Mouse (Mus musculus): ENCODE results near the gene Rasgrf2. TPM values are rescaled to one million over a fixed set of nuclear protein-coding genes. Genes with fewer than 3 reads are reported as not detected.

Rasgrf2 gene
- total and polyA plus RNA-seq, 3 experiments, result 0.22 TPM; not detected in 2

DNA sequence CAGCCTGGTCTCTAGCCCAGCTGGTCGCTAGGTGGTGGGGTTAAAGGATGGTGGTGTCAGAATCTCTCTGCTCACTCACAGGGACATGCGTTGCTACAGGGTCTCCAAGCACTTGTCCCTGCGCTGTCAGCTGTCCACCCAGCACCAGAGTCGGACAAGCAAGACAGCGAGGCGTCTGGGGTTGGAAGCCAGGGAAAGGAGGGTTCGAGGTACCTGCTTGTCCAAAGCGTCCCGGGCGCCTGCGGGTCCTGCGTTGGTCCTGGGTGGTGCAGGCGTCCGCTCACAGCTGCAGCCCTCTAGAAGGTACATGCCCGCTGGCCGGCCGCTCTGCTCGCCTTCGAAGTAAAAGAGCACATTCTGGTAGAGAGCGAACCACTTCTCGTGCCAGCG lies 467 bp downstream of the Rasgrf2 start:
- Histone ChIP-seq H3K4me1 (ENCODE audit: insufficient read depth, low read depth, low read length) (no peaks in the 10 kb centered on the region; the same call in 1 of the 2 replicates), H3K36me3 (replicated peaks) (no peaks in the 10 kb centered on the region), H3K4me3 (ENCODE audit: low read depth, low read length) (no peak overlapping the region), H3K9me3 (replicated peaks) (0 out of 2 replicates have a peak, but pooled peaks cover 8% of the 10 kb centered on the region), H3K27me3 (ENCODE audit: insufficient read depth, low read length) (no peaks in the 10 kb centered on the region)
- TF ChIP-seq POLR2AphosphoS5 (IDR thresholded peaks at IDR 0.05; ENCODE audit: insufficient replicate concordance, low read depth, low read length) (no peak), TAL1 (conservative IDR thresholded peaks at IDR 0.05; ENCODE audit: low read depth, low read length) (no peak), GATA2 (IDR thresholded peaks at IDR 0.05; ENCODE audit: borderline replicate concordance, low read depth, low read length) (no peak), CTCF (IDR thresholded peaks at IDR 0.05; ENCODE audit: low read depth, low read length) (no peak), GATA1 (IDR thresholded peaks at IDR 0.05; ENCODE audit: borderline replicate concordance, low read length) (no peak)
- no peak for DNase-seq (ENCODE audit: low spot score)
- ATAC-seq (ENCODE audit: extremely low read depth, insufficient number of reproducible peaks, low FRiP score, poor library complexity, severe bottlenecking), result no peak

- H3K36me3 ChIP-seq (replicated peaks), result no peaks in the 10 kb centered on the region
- no peak for ATAC-seq (ENCODE audit: extremely low read depth, insufficient number of reproducible peaks, low FRiP score, poor library complexity, severe bottlenecking)
- TF ChIP-seq CTCF (IDR thresholded peaks at IDR 0.05; ENCODE audit: low read depth, low read length) (no peak), GATA1 (IDR thresholded peaks at IDR 0.05; ENCODE audit: borderline replicate concordance, low read length) (no peak), POLR2AphosphoS5 (IDR thresholded peaks at IDR 0.05; ENCODE audit: insufficient replicate concordance, low read depth, low read length) (no peak), GATA2 (IDR thresholded peaks at IDR 0.05; ENCODE audit: borderline replicate concordance, low read depth, low read length) (no peak), TAL1 (conservative IDR thresholded peaks at IDR 0.05; ENCODE audit: low read depth, low read length) (no peak)
- DNase-seq (ENCODE audit: low spot score), result no peak
- H3K27me3 ChIP-seq (ENCODE audit: insufficient read depth, low read length), result no peaks in the 10 kb centered on the region
- H3K9me3 ChIP-seq (replicated peaks), result 0 out of 2 replicates have a peak, but pooled peaks cover 8% of the 10 kb centered on the region
- H3K4me1 ChIP-seq (ENCODE audit: insufficient read depth, low read depth, low read length), result no peaks in the 10 kb centered on the region; the same call in 1 of the 2 replicates
- no peak overlapping the region for H3K4me3 ChIP-seq (ENCODE audit: low read depth, low read length)
These were observed 1.6 kb downstream of the Rasgrf2 start for GRCm38 (mm10) chr13:92129877-92130276.

GRCm38 (mm10) chr13:92125902-92126301 lies 5.6 kb downstream of the Rasgrf2 start:
- TF ChIP-seq GATA2 (IDR thresholded peaks at IDR 0.05; ENCODE audit: borderline replicate concordance, low read depth, low read length) (no peak), CTCF (IDR thresholded peaks at IDR 0.05; ENCODE audit: low read depth, low read length) (no peak), POLR2AphosphoS5 (IDR thresholded peaks at IDR 0.05; ENCODE audit: insufficient replicate concordance, low read depth, low read length) (no peak), GATA1 (IDR thresholded peaks at IDR 0.05; ENCODE audit: borderline replicate concordance, low read length) (no peak), TAL1 (conservative IDR thresholded peaks at IDR 0.05; ENCODE audit: low read depth, low read length) (no peak)
- ATAC-seq (ENCODE audit: extremely low read depth, insufficient number of reproducible peaks, low FRiP score, poor library complexity, severe bottlenecking), result no peak
- H3K4me3 ChIP-seq (ENCODE audit: low read depth, low read length), result no peak overlapping the region
- DNase-seq (ENCODE audit: low spot score), result no peak
- H3K9me3 ChIP-seq (replicated peaks), result no peaks in the 10 kb centered on the region
- no peaks in the 10 kb centered on the region for H3K27me3 ChIP-seq (ENCODE audit: insufficient read depth, low read length)
- H3K4me1 ChIP-seq (ENCODE audit: insufficient read depth, low read depth, low read length), result no peaks in the 10 kb centered on the region
- H3K36me3 ChIP-seq (replicated peaks), result no peaks in the 10 kb centered on the region

- H3K9me3 ChIP-seq (replicated peaks), result no peaks in the 10 kb centered on the region
- no peak for TF ChIP-seq GATA1 (IDR thresholded peaks at IDR 0.05; ENCODE audit: borderline replicate concordance, low read length)
- no peak for TF ChIP-seq CTCF (IDR thresholded peaks at IDR 0.05; ENCODE audit: low read depth, low read length)
- TF ChIP-seq GATA2 (IDR thresholded peaks at IDR 0.05; ENCODE audit: borderline replicate concordance, low read depth, low read length), result no peak
- no peak for TF ChIP-seq TAL1 (conservative IDR thresholded peaks at IDR 0.05; ENCODE audit: low read depth, low read length)
- no peak for TF ChIP-seq POLR2AphosphoS5 (IDR thresholded peaks at IDR 0.05; ENCODE audit: insufficient replicate concordance, low read depth, low read length)
- H3K27me3 ChIP-seq (ENCODE audit: insufficient read depth, low read length), result no peaks in the 10 kb centered on the region
- no peaks in the 10 kb centered on the region for H3K36me3 ChIP-seq (replicated peaks)
- ATAC-seq (ENCODE audit: extremely low read depth, insufficient number of reproducible peaks, low FRiP score, poor library complexity, severe bottlenecking), result no peak
- no peaks in the 10 kb centered on the region for H3K4me1 ChIP-seq (ENCODE audit: insufficient read depth, low read depth, low read length)
- H3K4me3 ChIP-seq (ENCODE audit: low read depth, low read length), result no peak overlapping the region
- no peak for DNase-seq (ENCODE audit: low spot score)
These were observed 11.8 kb downstream of the Rasgrf2 start for GRCm38 (mm10) chr13:92119623-92120022.

- no peak for ATAC-seq (ENCODE audit: extremely low read depth, insufficient number of reproducible peaks, low FRiP score, poor library complexity, severe bottlenecking)
- Histone ChIP-seq H3K36me3 (replicated peaks) (no peaks in the 10 kb centered on the region), H3K27me3 (ENCODE audit: insufficient read depth, low read length) (no peaks in the 10 kb centered on the region), H3K9me3 (replicated peaks) (no peaks in the 10 kb centered on the region), H3K4me1 (ENCODE audit: insufficient read depth, low read depth, low read length) (no peaks in the 10 kb centered on the region), H3K4me3 (ENCODE audit: low read depth, low read length) (no peak overlapping the region)
- TF ChIP-seq POLR2AphosphoS5 (IDR thresholded peaks at IDR 0.05; ENCODE audit: insufficient replicate concordance, low read depth, low read length) (no peak), GATA1 (IDR thresholded peaks at IDR 0.05; ENCODE audit: borderline replicate concordance, low read length) (no peak), TAL1 (conservative IDR thresholded peaks at IDR 0.05; ENCODE audit: low read depth, low read length) (no peak), CTCF (IDR thresholded peaks at IDR 0.05; ENCODE audit: low read depth, low read length) (no peak), GATA2 (IDR thresholded peaks at IDR 0.05; ENCODE audit: borderline replicate concordance, low read depth, low read length) (no peak)
- DNase-seq (ENCODE audit: low spot score), result no peak
These were observed 17.4 kb downstream of the Rasgrf2 start for GRCm38 (mm10) chr13:92114076-92114475.

GRCm38 (mm10) chr13:92108237-92108636 lies 23.2 kb downstream of the Rasgrf2 start:
- ATAC-seq (ENCODE audit: extremely low read depth, insufficient number of reproducible peaks, low FRiP score, poor library complexity, severe bottlenecking) (no peak), DNase-seq (ENCODE audit: low spot score) (no peak)
- H3K27me3 ChIP-seq (ENCODE audit: insufficient read depth, low read length), result no peaks in the 10 kb centered on the region
- TF ChIP-seq POLR2AphosphoS5 (IDR thresholded peaks at IDR 0.05; ENCODE audit: insufficient replicate concordance, low read depth, low read length), result no peak
- TF ChIP-seq GATA1 (IDR thresholded peaks at IDR 0.05; ENCODE audit: borderline replicate concordance, low read length), result no peak
- TF ChIP-seq TAL1 (conservative IDR thresholded peaks at IDR 0.05; ENCODE audit: low read depth, low read length), result no peak
- TF ChIP-seq GATA2 (IDR thresholded peaks at IDR 0.05; ENCODE audit: borderline replicate concordance, low read depth, low read length), result no peak
- TF ChIP-seq CTCF (IDR thresholded peaks at IDR 0.05; ENCODE audit: low read depth, low read length), result no peak
- no peak overlapping the region for H3K4me3 ChIP-seq (ENCODE audit: low read depth, low read length)
- H3K9me3 ChIP-seq (replicated peaks), result no peaks in the 10 kb centered on the region
- no peaks in the 10 kb centered on the region for H3K36me3 ChIP-seq (replicated peaks)
- H3K4me1 ChIP-seq (ENCODE audit: insufficient read depth, low read depth, low read length), result no peaks in the 10 kb centered on the region

All from G1E (cell line).